Mouse (Mus musculus): ENCODE measurements around the gene Dok5. TPM values are rescaled to one million over a fixed set of nuclear protein-coding genes. Genes with fewer than 3 reads are reported as not detected.
A peak's percentile ranks its signal among the peaks of the same experiment; 100 is the strongest.

Dok5 gene
- polyA plus RNA-seq, 1 experiment from 2014 or later: 0.21 TPM

GRCm38 (mm10) chr2:170816302-170816701 is 84.7 kb downstream of the Dok5 start:
- Histone ChIP-seq H3K9ac (replicated peaks) (no peak overlapping the region), H3K9me3 (ENCODE audit: low read length) (peaks cover 6% of the 10 kb centered on the region), H3K36me3 (replicated peaks; ENCODE audit: insufficient read depth, low read length) (no peaks in the 10 kb centered on the region), H3K4me2 (ENCODE audit: low read depth, low read length) (no peak overlapping the region), H3K4me3 (ENCODE audit: low read depth, low read length) (no peak overlapping the region), H3K4me1 (ENCODE audit: insufficient read depth) (no peaks in the 10 kb centered on the region), H3K27ac (ENCODE audit: low read depth) (no peak overlapping the region), H3K27me3 (ENCODE audit: insufficient read depth, low read length) (no peaks in the 10 kb centered on the region)
- DNase-seq: no peak
- 60% methylated on average over 8 of the region's 8 CpGs for WGBS (ENCODE audit: insufficient replicate concordance)
- no peak for ATAC-seq
- no peak for TF ChIP-seq EP300 (IDR thresholded peaks at IDR 0.05; ENCODE audit: low read depth)
- TF ChIP-seq CTCF (IDR thresholded peaks at IDR 0.05; ENCODE audit: low read depth): no peak

- TF ChIP-seq CTCF (IDR thresholded peaks at IDR 0.05; ENCODE audit: low read depth): no peak
- TF ChIP-seq EP300 (IDR thresholded peaks at IDR 0.05; ENCODE audit: low read depth): no peak
- H3K4me1 ChIP-seq (ENCODE audit: insufficient read depth): no peaks in the 10 kb centered on the region
- H3K9me3 ChIP-seq (ENCODE audit: low read length): peaks cover 6% of the 10 kb centered on the region
- DNase-seq: no peak
- no peak overlapping the region for H3K4me3 ChIP-seq (ENCODE audit: low read depth, low read length)
- H3K36me3 ChIP-seq (replicated peaks; ENCODE audit: insufficient read depth, low read length): no peaks in the 10 kb centered on the region
- WGBS (ENCODE audit: insufficient replicate concordance): 64% methylated on average over 4 of the region's 4 CpGs
- no peak overlapping the region for H3K4me2 ChIP-seq (ENCODE audit: low read depth, low read length)
- no peaks in the 10 kb centered on the region for H3K27me3 ChIP-seq (ENCODE audit: insufficient read depth, low read length)
- no peak overlapping the region for H3K9ac ChIP-seq (replicated peaks)
- no peak for ATAC-seq
- H3K27ac ChIP-seq (ENCODE audit: low read depth): no peak overlapping the region
These were observed 85.6 kb downstream of the Dok5 start for GRCm38 (mm10) chr2:170817112-170817703.

GRCm38 (mm10) chr2:170826821-170827441 is 95.3 kb downstream of the Dok5 start:
- Histone ChIP-seq H3K9me3 (ENCODE audit: low read length) (no peaks in the 10 kb centered on the region), H3K27me3 (ENCODE audit: insufficient read depth, low read length) (no peaks in the 10 kb centered on the region), H3K4me2 (ENCODE audit: low read depth, low read length) (no peak overlapping the region), H3K4me3 (ENCODE audit: low read depth, low read length) (no peak overlapping the region), H3K4me1 (ENCODE audit: insufficient read depth) (no peaks in the 10 kb centered on the region), H3K36me3 (replicated peaks; ENCODE audit: insufficient read depth, low read length) (no peaks in the 10 kb centered on the region), H3K27ac (ENCODE audit: low read depth) (no peak overlapping the region), H3K9ac (replicated peaks) (no peak overlapping the region)
- TF ChIP-seq EP300 (IDR thresholded peaks at IDR 0.05; ENCODE audit: low read depth): no peak
- no peak for TF ChIP-seq CTCF (IDR thresholded peaks at IDR 0.05; ENCODE audit: low read depth)
- ATAC-seq: peak; percentile 70
- peak; percentile 26 for DNase-seq
- 48% methylated on average over 17 of the region's 17 CpGs for WGBS (ENCODE audit: insufficient replicate concordance)

DNA sequence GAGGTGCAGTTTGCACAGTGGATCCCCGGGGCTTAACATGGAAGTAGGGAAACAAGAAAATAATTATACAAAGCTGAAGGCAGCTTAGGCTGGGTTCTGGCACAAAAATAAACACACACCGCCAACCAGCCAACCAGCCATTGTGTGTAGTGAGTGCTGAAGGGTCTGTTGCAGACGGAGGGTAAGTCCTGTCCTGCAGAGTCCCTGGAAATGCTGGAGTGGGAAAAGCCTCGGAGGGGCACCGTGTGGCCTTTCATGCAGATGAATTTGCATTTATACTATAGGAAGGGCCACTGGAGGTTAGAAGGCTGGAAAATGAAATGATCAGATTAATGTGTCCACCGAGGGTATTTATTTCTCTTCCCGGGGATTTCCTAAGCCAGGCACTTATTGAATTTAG is 97.2 kb downstream of the Dok5 start:
- Histone ChIP-seq H3K27ac (ENCODE audit: low read depth) (no peak overlapping the region), H3K36me3 (replicated peaks; ENCODE audit: insufficient read depth, low read length) (no peaks in the 10 kb centered on the region), H3K9ac (replicated peaks) (no peak overlapping the region), H3K27me3 (ENCODE audit: insufficient read depth, low read length) (no peaks in the 10 kb centered on the region), H3K4me2 (ENCODE audit: low read depth, low read length) (no peak overlapping the region), H3K4me1 (ENCODE audit: insufficient read depth) (no peaks in the 10 kb centered on the region), H3K9me3 (ENCODE audit: low read length) (no peaks in the 10 kb centered on the region), H3K4me3 (ENCODE audit: low read depth, low read length) (no peak overlapping the region)
- whole genome bisulfite sequencing (ENCODE audit: insufficient replicate concordance): 58% methylated on average over 7 of the region's 7 CpGs
- TF ChIP-seq EP300 (IDR thresholded peaks at IDR 0.05; ENCODE audit: low read depth) (no peak), CTCF (IDR thresholded peaks at IDR 0.05; ENCODE audit: low read depth) (no peak)
- ATAC-seq: no peak
- no peak for DNase-seq

- Histone ChIP-seq H3K4me1 (ENCODE audit: insufficient read depth) (no peaks in the 10 kb centered on the region), H3K27ac (ENCODE audit: low read depth) (no peak overlapping the region), H3K27me3 (ENCODE audit: insufficient read depth, low read length) (no peaks in the 10 kb centered on the region), H3K9ac (replicated peaks) (no peak overlapping the region), H3K4me3 (ENCODE audit: low read depth, low read length) (no peak overlapping the region), H3K36me3 (replicated peaks; ENCODE audit: insufficient read depth, low read length) (no peaks in the 10 kb centered on the region), H3K4me2 (ENCODE audit: low read depth, low read length) (no peak overlapping the region), H3K9me3 (ENCODE audit: low read length) (no peaks in the 10 kb centered on the region)
- TF ChIP-seq EP300 (IDR thresholded peaks at IDR 0.05; ENCODE audit: low read depth): no peak
- TF ChIP-seq CTCF (IDR thresholded peaks at IDR 0.05; ENCODE audit: low read depth): no peak
- WGBS (ENCODE audit: insufficient replicate concordance): 55% methylated on average over 6 of the region's 6 CpGs
- no peak for DNase-seq
- peak; percentile 36; the same call in 1 of the 2 replicates for ATAC-seq
These were observed 97.6 kb downstream of the Dok5 start for GRCm38 (mm10) chr2:170829191-170829611.

DNA sequence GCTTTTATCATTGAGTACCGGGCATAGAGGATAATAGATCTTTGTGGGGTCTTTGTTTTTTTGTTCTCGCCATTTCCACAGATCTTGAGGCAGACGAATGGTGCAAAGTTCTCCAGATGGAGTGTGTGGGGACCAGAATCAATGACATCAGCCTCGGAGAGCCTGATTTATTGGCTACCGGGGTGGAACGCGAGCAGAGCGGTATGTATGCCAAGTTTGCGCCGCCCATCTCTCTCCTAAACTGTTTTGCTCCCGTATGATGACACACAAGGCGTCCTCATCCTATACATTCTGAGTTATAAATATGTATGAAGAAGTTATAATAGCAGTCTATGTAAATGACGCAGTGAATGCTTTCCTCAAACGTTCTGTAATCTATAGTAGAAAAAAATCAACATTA is 98.4 kb downstream of the Dok5 start:
- ATAC-seq: no peak
- Histone ChIP-seq H3K27me3 (ENCODE audit: insufficient read depth, low read length) (no peaks in the 10 kb centered on the region), H3K9me3 (ENCODE audit: low read length) (no peaks in the 10 kb centered on the region), H3K4me1 (ENCODE audit: insufficient read depth) (no peaks in the 10 kb centered on the region), H3K36me3 (replicated peaks; ENCODE audit: insufficient read depth, low read length) (no peaks in the 10 kb centered on the region), H3K27ac (ENCODE audit: low read depth) (no peak overlapping the region), H3K4me3 (ENCODE audit: low read depth, low read length) (no peak overlapping the region), H3K4me2 (ENCODE audit: low read depth, low read length) (no peak overlapping the region), H3K9ac (replicated peaks) (no peak overlapping the region)
- no peak for DNase-seq
- 80% methylated on average over 14 of the region's 14 CpGs for WGBS (ENCODE audit: insufficient replicate concordance)
- TF ChIP-seq CTCF (IDR thresholded peaks at IDR 0.05; ENCODE audit: low read depth): no peak
- no peak for TF ChIP-seq EP300 (IDR thresholded peaks at IDR 0.05; ENCODE audit: low read depth)
